Mouse (Mus musculus) cerebellum, postnatal 4 days (tissue): Measurements from ENCODE around the gene Stk38.

Experiments used
- DNase-seq, 2 experiments: peaks; one replicate each; pipeline ENCODE4 v3.0.0; 2022; ENCODE audit warnings: low spot score in 2 of 2, mixed read lengths in 1 of 2

Gene Stk38

GRCm38 (mm10) chr17:28953251-28953650 is 54.5 kb downstream of the Stk38 start:
- DNase-seq = no peak

GRCm38 (mm10) chr17:28951831-28952799 is 55.7 kb downstream of the Stk38 start, which contains the start of gene Kctd20:
Gene Kctd20 (plus strand): TSS chr17:28951950.
- DNase-seq = peak; percentile 83 to 95

- DNase-seq = no peak
Measured at GRCm38 (mm10) chr17:28950751-28951150, 57.0 kb downstream of the Stk38 start.

GRCm38 (mm10) chr17:28948661-28949060 is 59.1 kb downstream of the Stk38 start:
- no peak for DNase-seq

GRCm38 (mm10) chr17:28947011-28947939 is 60.5 kb downstream of the Stk38 start:
- no peak for DNase-seq

GRCm38 (mm10) chr17:28944481-28944880 is 63.3 kb downstream of the Stk38 start:
- DNase-seq = no peak

- no peak for DNase-seq
Measured at GRCm38 (mm10) chr17:28943740-28944139, 64.1 kb downstream of the Stk38 start, which contains the start of gene Pxt1. Gene Pxt1 (minus strand): TSS chr17:28943840.

GRCm38 (mm10) chr17:28942101-28942500 is 65.7 kb downstream of the Stk38 start:
- DNase-seq = no peak

- peak in 1 of 2 experiments; percentile 10 for DNase-seq
Measured at GRCm38 (mm10) chr17:28940776-28941555, 66.8 kb downstream of the Stk38 start.

- DNase-seq = peak in 1 of 2 experiments; percentile 60
Measured at GRCm38 (mm10) chr17:28936622-28937345, 71.0 kb downstream of the Stk38 start.

GRCm38 (mm10) chr17:28936133-28936532 is 71.7 kb downstream of the Stk38 start:
- no peak for DNase-seq

- no peak for DNase-seq
Measured at GRCm38 (mm10) chr17:28934120-28934916, 73.5 kb downstream of the Stk38 start.

GRCm38 (mm10) chr17:28932274-28932673 is 75.5 kb downstream of the Stk38 start:
- DNase-seq = no peak

GRCm38 (mm10) chr17:28931436-28932211 is 76.2 kb downstream of the Stk38 start:
- no peak for DNase-seq

GRCm38 (mm10) chr17:28930392-28931074 is 77.3 kb downstream of the Stk38 start:
- DNase-seq = peak; percentile 61 to 85

- DNase-seq = no peak
Measured at GRCm38 (mm10) chr17:28929369-28929768, 78.4 kb downstream of the Stk38 start.

GRCm38 (mm10) chr17:28928004-28928403 is 79.8 kb downstream of the Stk38 start:
- DNase-seq = no peak
